Mouse (Mus musculus) midbrain, embryonic 14.5 days (tissue): ENCODE results near the gene Olfr187. TPM values are rescaled to one million over a fixed set of nuclear protein-coding genes. Genes with fewer than 3 reads are reported as not detected.
"Not testable (repeated sequence)": the region's sequence is repeated elsewhere in the genome, so short reads cannot be mapped to it uniquely, and the experiment has no call there.

Experiments used
- ATAC-seq: fragments of 200-750 bp; cut with Nextera tagmentation; 2 replicates; pipeline ENCODE4 v1.8.0; 2017; ENCODE audit warnings: moderate number of reproducible peaks, moderate library complexity; ENCODE audit not compliant: low FRiP score, low TSS enrichment
- DNase-seq: peaks from one replicate; pipeline ENCODE4 v3.0.0-alpha.2; 2015
- H3K27ac ChIP-seq: fragments of 300-500 bp; sonication (generic); replicated peaks from 2 replicates; pipeline ENCODE4 v1.5.1; 2014; ENCODE audit warnings: mild to moderate bottlenecking, low read depth, low read length, moderate library complexity
- H3K27me3 ChIP-seq: fragments of 300-500 bp; sonication (generic); 2 replicates; pipeline ENCODE4 v1.6.1; 2014; ENCODE audit warnings: low read length, control low read depth, mixed read lengths; ENCODE audit not compliant: control insufficient read depth, insufficient read depth
- H3K36me3 ChIP-seq: fragments of 300-500 bp; sonication (generic); 2 replicates; pipeline ENCODE4 v1.6.1; 2014; ENCODE audit warnings: low read length, control low read depth; ENCODE audit not compliant: control insufficient read depth, insufficient read depth
- H3K4me1 ChIP-seq: fragments of 300-500 bp; sonication (generic); 2 replicates; pipeline ENCODE4 v1.6.1; 2014; ENCODE audit warnings: mild to moderate bottlenecking, antibody characterized with exemption, low read length, control low read depth; ENCODE audit not compliant: control insufficient read depth, insufficient read depth
- H3K4me2 ChIP-seq: fragments of 300-500 bp; sonication (generic); 2 replicates; pipeline ENCODE4 v1.6.1; 2014; ENCODE audit warnings: mild to moderate bottlenecking, low read length, moderate library complexity
- H3K4me3 ChIP-seq: fragments of 300-500 bp; sonication (generic); replicated peaks from 2 replicates; pipeline ENCODE4 v1.5.1; 2014; ENCODE audit warnings: low read depth, low read length
- H3K9ac ChIP-seq: fragments of 300-500 bp; sonication (generic); replicated peaks from 2 replicates; pipeline ENCODE4 v1.6.1; 2014; ENCODE audit warnings: mild to moderate bottlenecking, low read length, moderate library complexity
- H3K9me3 ChIP-seq: fragments of 300-500 bp; sonication (generic); 2 replicates; pipeline ENCODE4 v1.6.1; 2016; ENCODE audit warnings: low read length, control low read depth, mixed read lengths; ENCODE audit not compliant: control insufficient read depth
- WGBS: fragments of 180-500 bp; shearing (Covaris S2); extraction: QIAGEN DNeasy Blood & Tissue Kit; methylation state at CpG from one replicate; pipeline ENCODE4 v1.1.7; 2014; 5-methylcytosine and 5-hydroxymethylcytosine counted together
- polyA plus RNA-seq: library from polyadenylated mRNA; unstranded; fragments of >200 nt; fragmentation: Nextera tagmentation; extraction: Ambion mirVana; gene quantifications from 2 replicates; pipeline ENCODE4 v1.2.1, GENCODE M21; 2014

Gene Olfr187
- polyA plus RNA-seq: not detected in 2 replicates

GRCm38 (mm10) chr16:59039710-59040109 is at the start of gene Olfr187:
Olfr187 (minus strand) TSS chr16:59039767.
- no peaks in the 10 kb centered on the region for H3K27me3 ChIP-seq
- ATAC-seq (no peak), DNase-seq (no peak)
- H3K4me2 ChIP-seq: no peak within 1 kb of the TSS
- no peaks in the 10 kb centered on the region for H3K9me3 ChIP-seq
- H3K27ac ChIP-seq: no peak within 1 kb of the TSS
- H3K9ac ChIP-seq: no peak within 1 kb of the TSS
- no peaks in the 10 kb centered on the region for H3K36me3 ChIP-seq
- H3K4me1 ChIP-seq: no peaks in the 10 kb centered on the region
- WGBS: 95% methylated on average over 7 of the region's 7 CpGs
- no peak within 1 kb of the TSS for H3K4me3 ChIP-seq

GRCm38 (mm10) chr16:59081113-59081512 is 41.5 kb upstream of the Olfr187 start:
- not testable (repeated sequence) for H3K4me1 ChIP-seq
- WGBS: 87% methylated on average over 2 of the region's 2 CpGs

GRCm38 (mm10) chr16:59077905-59078304 is 38.3 kb upstream of the Olfr187 start, which contains the start of gene Olfr190:
Olfr190 (minus strand) TSS chr16:59078005.
- no peak for ATAC-seq
- whole genome bisulfite sequencing: 91% methylated on average over 5 of the region's 5 CpGs

More at GRCm38 (mm10) chr16:59081113-59081512, 41.5 kb upstream of the Olfr187 start:
- not testable (repeated sequence) for H3K9me3 ChIP-seq, H3K27ac ChIP-seq, ATAC-seq, H3K4me3 ChIP-seq, H3K27me3 ChIP-seq, H3K9ac ChIP-seq, H3K36me3 ChIP-seq, H3K4me2 ChIP-seq, DNase-seq

GRCm38 (mm10) chr16:59073520-59073919 is 34.0 kb upstream of the Olfr187 start:
- H3K4me3 ChIP-seq: no peak overlapping the region
- no peak for DNase-seq
- no peak overlapping the region for H3K9ac ChIP-seq
- no peak for ATAC-seq
- no peaks in the 10 kb centered on the region for H3K9me3 ChIP-seq
- H3K27me3 ChIP-seq: no peaks in the 10 kb centered on the region
- 88% methylated on average over 1 of the region's 1 CpGs for WGBS
- H3K4me1 ChIP-seq: no peaks in the 10 kb centered on the region
- H3K4me2 ChIP-seq: no peak overlapping the region
- no peak overlapping the region for H3K27ac ChIP-seq
- no peaks in the 10 kb centered on the region for H3K36me3 ChIP-seq

More at GRCm38 (mm10) chr16:59077905-59078304, 38.3 kb upstream of the Olfr187 start, which contains the start of gene Olfr190:
- no peaks in the 10 kb centered on the region for H3K27me3 ChIP-seq
- H3K27ac ChIP-seq: no peak within 1 kb of the TSS
- no peaks in the 10 kb centered on the region for H3K9me3 ChIP-seq
- no peak within 1 kb of the TSS for H3K4me3 ChIP-seq
- no peak within 1 kb of the TSS for H3K9ac ChIP-seq
- H3K4me2 ChIP-seq: no peak within 1 kb of the TSS
- no peaks in the 10 kb centered on the region for H3K36me3 ChIP-seq
- no peaks in the 10 kb centered on the region for H3K4me1 ChIP-seq
- DNase-seq: no peak

GRCm38 (mm10) chr16:59071755-59072154 is 32.2 kb upstream of the Olfr187 start:
- Histone ChIP-seq H3K4me1 (no peaks in the 10 kb centered on the region), H3K27me3 (no peaks in the 10 kb centered on the region), H3K9me3 (no peaks in the 10 kb centered on the region), H3K36me3 (no peaks in the 10 kb centered on the region), H3K4me3 (no peak overlapping the region), H3K9ac (no peak overlapping the region), H3K27ac (no peak overlapping the region), H3K4me2 (no peak overlapping the region)
- DNase-seq (no peak), ATAC-seq (no peak)

- H3K27ac ChIP-seq, H3K9me3 ChIP-seq, H3K4me3 ChIP-seq, H3K9ac ChIP-seq, DNase-seq, H3K4me2 ChIP-seq, H3K27me3 ChIP-seq, H3K36me3 ChIP-seq, ATAC-seq, H3K4me1 ChIP-seq: not testable (repeated sequence)
- WGBS: 74% methylated on average over 3 of the region's 3 CpGs
Measured at GRCm38 (mm10) chr16:59062411-59062810, 22.8 kb upstream of the Olfr187 start.

GRCm38 (mm10) chr16:59049286-59049685 is 9.7 kb upstream of the Olfr187 start:
- H3K4me2 ChIP-seq, ATAC-seq, H3K9me3 ChIP-seq, H3K9ac ChIP-seq, H3K27ac ChIP-seq, DNase-seq, H3K4me3 ChIP-seq, H3K4me1 ChIP-seq, H3K36me3 ChIP-seq, H3K27me3 ChIP-seq: not testable (repeated sequence)
- 96% methylated on average over 2 of the region's 2 CpGs for WGBS

GRCm38 (mm10) chr16:59048860-59049259 is 9.3 kb upstream of the Olfr187 start:
- no peak overlapping the region for H3K4me2 ChIP-seq
- WGBS: 86% methylated on average over 1 of the region's 1 CpGs
- no peak overlapping the region for H3K27ac ChIP-seq
- no peaks in the 10 kb centered on the region for H3K36me3 ChIP-seq
- H3K27me3 ChIP-seq: no peaks in the 10 kb centered on the region
- no peak for DNase-seq
- no peak for ATAC-seq
- no peaks in the 10 kb centered on the region for H3K4me1 ChIP-seq
- no peaks in the 10 kb centered on the region for H3K9me3 ChIP-seq
- no peak overlapping the region for H3K9ac ChIP-seq
- H3K4me3 ChIP-seq: no peak overlapping the region

GRCm38 (mm10) chr16:59047579-59047978 is 8.0 kb upstream of the Olfr187 start:
- H3K4me2 ChIP-seq: no peak overlapping the region
- no peaks in the 10 kb centered on the region for H3K4me1 ChIP-seq
- H3K9ac ChIP-seq: no peak overlapping the region
- H3K27ac ChIP-seq: no peak overlapping the region
- 65% methylated on average over 4 of the region's 4 CpGs for WGBS
- DNase-seq (no peak), ATAC-seq (no peak)
- no peaks in the 10 kb centered on the region for H3K36me3 ChIP-seq
- no peak overlapping the region for H3K4me3 ChIP-seq
- no peaks in the 10 kb centered on the region for H3K9me3 ChIP-seq
- no peaks in the 10 kb centered on the region for H3K27me3 ChIP-seq
